Mouse (Mus musculus): ENCODE measurements around the gene C1qc. TPM values are rescaled to one million over a fixed set of nuclear protein-coding genes. Genes with fewer than 3 reads are reported as not detected.

The C1qc gene
- 22.3 and 25.6 TPM in 2 replicates for polyA plus RNA-seq (2014; fragmentation: Nextera tagmentation; extraction: Ambion mirVana)

DNA sequence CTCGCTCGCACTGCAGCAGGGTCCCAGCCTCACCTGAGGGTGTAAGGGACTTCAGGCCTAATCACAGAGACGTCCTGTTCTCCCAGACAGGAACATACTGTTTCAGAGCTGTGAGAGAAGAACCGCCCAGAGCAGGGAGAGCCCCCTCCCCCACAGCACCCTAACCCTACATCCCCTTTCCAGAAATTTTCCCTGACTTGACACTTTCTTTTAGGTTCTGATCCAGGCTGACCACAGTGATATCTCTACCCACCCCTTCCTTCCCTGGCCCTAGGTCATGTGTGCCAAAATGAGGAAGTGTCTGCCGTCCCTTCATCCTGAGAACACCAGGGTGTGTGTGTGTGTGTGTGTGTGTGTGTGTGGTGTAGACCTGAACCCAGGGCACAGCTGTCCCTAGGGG lies at the start of gene C1qc:
Gene C1qc (minus strand): TSS at position 255 of the 400 bp plus-strand sequence.
- H3K9me3 ChIP-seq (replicated peaks; ENCODE audit: control insufficient read depth, low read length), result no peaks in the 10 kb centered on the region
- no peaks in the 10 kb centered on the region for H3K36me3 ChIP-seq (ENCODE audit: control insufficient read depth, insufficient read depth, low read length)
- H3K4me1 ChIP-seq (ENCODE audit: control insufficient read depth, insufficient read depth, low read length), result no peaks in the 10 kb centered on the region
- no peak within 1 kb of the TSS for H3K27ac ChIP-seq (ENCODE audit: low read depth, low read length)
- DNase-seq (ENCODE audit: low spot score), result no peak
- H3K9ac ChIP-seq (ENCODE audit: low read length), result no peak within 1 kb of the TSS
- no peak within 1 kb of the TSS for H3K4me2 ChIP-seq (ENCODE audit: low read length)
- no peak for ATAC-seq
- 65% methylated on average over 5 of the region's 5 CpGs for WGBS
- H3K4me3 ChIP-seq (ENCODE audit: low read depth, low read length), result no peak within 1 kb of the TSS
- peaks cover 19% of the 10 kb centered on the region for H3K27me3 ChIP-seq (replicated peaks; ENCODE audit: control insufficient read depth, insufficient read depth, low read length)

- Histone ChIP-seq H3K9ac (ENCODE audit: low read length) (no peak overlapping the region), H3K36me3 (ENCODE audit: control insufficient read depth, insufficient read depth, low read length) (no peaks in the 10 kb centered on the region), H3K4me3 (ENCODE audit: low read depth, low read length) (no peak overlapping the region), H3K4me2 (ENCODE audit: low read length) (no peak overlapping the region), H3K27me3 (replicated peaks; ENCODE audit: control insufficient read depth, insufficient read depth, low read length) (no peaks in the 10 kb centered on the region), H3K9me3 (replicated peaks; ENCODE audit: control insufficient read depth, low read length) (no peaks in the 10 kb centered on the region), H3K4me1 (ENCODE audit: control insufficient read depth, insufficient read depth, low read length) (peaks cover 8% of the 10 kb centered on the region; the same call in 1 of the 2 replicates), H3K27ac (ENCODE audit: low read depth, low read length) (no peak overlapping the region)
- ATAC-seq (no peak), DNase-seq (ENCODE audit: low spot score) (no peak)
- 91% methylated on average over 5 of the region's 5 CpGs for WGBS
Observed at GRCm38 (mm10) chr4:136937935-136938334, 45.1 kb upstream of the C1qc start.

DNA sequence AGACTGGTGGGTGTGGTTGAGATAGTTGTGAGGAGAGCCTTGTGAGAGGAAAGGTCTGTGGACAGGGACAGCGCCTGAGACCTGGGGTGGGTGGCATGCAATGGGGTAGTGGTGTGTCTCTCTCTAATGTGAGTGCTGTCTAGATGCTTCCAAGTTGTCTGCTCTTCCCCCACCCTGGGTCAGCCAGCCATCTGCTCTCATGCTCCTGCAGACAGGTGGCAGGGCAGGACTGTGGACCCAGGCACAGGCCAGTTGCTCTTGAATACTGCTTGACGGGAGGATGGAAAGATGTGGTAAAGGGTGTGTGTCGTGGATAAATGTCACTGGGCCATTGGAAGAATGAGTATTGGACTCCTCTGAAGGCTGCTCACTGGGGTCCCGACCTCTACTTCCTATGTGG lies 44.5 kb upstream of the C1qc start:
- 83% methylated on average over 4 of the region's 4 CpGs for WGBS
- Histone ChIP-seq H3K9ac (ENCODE audit: low read length) (no peak overlapping the region), H3K4me2 (ENCODE audit: low read length) (no peak overlapping the region), H3K4me3 (ENCODE audit: low read depth, low read length) (no peak overlapping the region), H3K27me3 (replicated peaks; ENCODE audit: control insufficient read depth, insufficient read depth, low read length) (no peaks in the 10 kb centered on the region), H3K4me1 (ENCODE audit: control insufficient read depth, insufficient read depth, low read length) (peaks cover 4% of the 10 kb centered on the region; the same call in 1 of the 2 replicates), H3K36me3 (ENCODE audit: control insufficient read depth, insufficient read depth, low read length) (no peaks in the 10 kb centered on the region), H3K9me3 (replicated peaks; ENCODE audit: control insufficient read depth, low read length) (no peaks in the 10 kb centered on the region), H3K27ac (ENCODE audit: low read depth, low read length) (no peak overlapping the region)
- DNase-seq (ENCODE audit: low spot score) (no peak), ATAC-seq (no peak)

DNA sequence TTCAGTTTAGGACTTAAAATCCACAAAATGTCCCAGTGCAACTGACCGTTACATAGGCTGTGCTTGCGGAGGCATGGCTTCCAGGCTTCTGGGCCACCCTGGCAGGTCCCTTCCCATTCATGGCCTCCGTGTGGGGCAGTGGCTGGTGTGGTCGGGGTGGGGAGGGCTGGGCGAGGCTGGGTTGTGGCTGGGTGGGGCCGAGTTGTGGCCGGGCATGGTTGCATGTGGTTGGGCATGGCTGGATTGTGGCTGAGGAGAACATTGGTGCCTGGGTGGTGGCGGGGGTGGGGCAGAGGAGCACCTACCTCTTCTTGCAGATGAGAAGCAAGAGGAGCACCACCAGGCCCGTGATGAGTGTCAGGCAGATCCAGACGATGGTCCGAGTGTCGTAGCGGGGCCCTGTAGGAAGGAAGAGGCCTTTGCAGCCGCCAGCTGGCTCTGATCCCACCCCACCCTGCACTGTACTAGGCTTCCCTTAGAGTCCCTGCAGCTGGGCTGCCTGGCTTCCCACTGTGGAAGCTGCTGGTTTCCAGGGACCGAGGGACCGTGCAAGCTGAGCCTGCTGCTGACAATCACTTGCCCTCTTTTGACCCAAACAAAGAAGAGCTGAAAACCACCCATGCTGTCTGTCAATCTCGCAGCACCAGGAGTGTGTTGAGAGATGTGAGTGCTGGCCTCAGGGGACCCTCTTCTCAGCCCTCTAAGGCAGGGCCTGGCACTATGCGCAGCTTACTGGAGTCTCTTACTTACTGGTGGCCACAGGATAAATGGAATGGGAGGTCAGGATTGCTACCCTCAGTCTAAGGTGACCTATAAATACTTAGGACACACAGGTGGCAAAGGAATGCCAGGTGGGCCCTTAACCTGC lies 42.1 kb upstream of the C1qc start:
- no peaks in the 10 kb centered on the region for H3K27me3 ChIP-seq (replicated peaks; ENCODE audit: control insufficient read depth, insufficient read depth, low read length)
- H3K4me1 ChIP-seq (ENCODE audit: control insufficient read depth, insufficient read depth, low read length), result peaks cover 4% of the 10 kb centered on the region; the same call in 1 of the 2 replicates
- H3K4me3 ChIP-seq (ENCODE audit: low read depth, low read length), result no peak overlapping the region
- no peaks in the 10 kb centered on the region for H3K9me3 ChIP-seq (replicated peaks; ENCODE audit: control insufficient read depth, low read length)
- H3K27ac ChIP-seq (ENCODE audit: low read depth, low read length), result no peak overlapping the region
- no peak overlapping the region for H3K9ac ChIP-seq (ENCODE audit: low read length)
- no peaks in the 10 kb centered on the region for H3K36me3 ChIP-seq (ENCODE audit: control insufficient read depth, insufficient read depth, low read length)
- ATAC-seq, result 0 out of 2 replicates have a peak, but pooled peaks have one; percentile 46
- WGBS, result 51% methylated on average over 16 of the region's 18 CpGs
- H3K4me2 ChIP-seq (ENCODE audit: low read length), result no peak overlapping the region
- DNase-seq (ENCODE audit: low spot score), result no peak

DNA sequence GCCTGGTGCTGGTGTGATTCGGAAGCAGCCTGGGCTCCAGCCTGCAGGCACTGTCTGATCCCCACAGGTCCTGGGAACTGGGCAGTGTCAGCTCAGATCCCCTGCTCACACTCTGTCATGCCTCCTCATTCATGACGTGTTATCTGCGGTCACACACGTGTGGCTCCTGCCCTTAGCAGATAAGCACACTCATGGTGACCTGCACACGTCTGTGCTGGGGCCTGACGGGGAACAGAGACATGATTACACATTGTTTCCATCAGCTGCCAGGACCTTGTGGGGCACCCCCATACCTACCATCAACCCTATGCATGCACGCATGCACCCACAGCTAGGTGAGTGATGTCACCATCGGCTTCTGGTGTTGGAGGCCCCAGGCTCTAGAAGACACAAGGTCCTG lies 37.6 kb upstream of the C1qc start:
- no peak for DNase-seq (ENCODE audit: low spot score)
- Histone ChIP-seq H3K27ac (ENCODE audit: low read depth, low read length) (no peak overlapping the region), H3K27me3 (replicated peaks; ENCODE audit: control insufficient read depth, insufficient read depth, low read length) (peaks cover 10% of the 10 kb centered on the region; the same call in 1 of the 2 replicates), H3K4me3 (ENCODE audit: low read depth, low read length) (no peak overlapping the region), H3K4me2 (ENCODE audit: low read length) (no peak overlapping the region), H3K9ac (ENCODE audit: low read length) (no peak overlapping the region), H3K4me1 (ENCODE audit: control insufficient read depth, insufficient read depth, low read length) (peaks cover 7% of the 10 kb centered on the region; the same call in 1 of the 2 replicates), H3K36me3 (ENCODE audit: control insufficient read depth, insufficient read depth, low read length) (no peaks in the 10 kb centered on the region), H3K9me3 (replicated peaks; ENCODE audit: control insufficient read depth, low read length) (no peaks in the 10 kb centered on the region)
- WGBS, result 91% methylated on average over 8 of the region's 8 CpGs
- ATAC-seq, result no peak

DNA sequence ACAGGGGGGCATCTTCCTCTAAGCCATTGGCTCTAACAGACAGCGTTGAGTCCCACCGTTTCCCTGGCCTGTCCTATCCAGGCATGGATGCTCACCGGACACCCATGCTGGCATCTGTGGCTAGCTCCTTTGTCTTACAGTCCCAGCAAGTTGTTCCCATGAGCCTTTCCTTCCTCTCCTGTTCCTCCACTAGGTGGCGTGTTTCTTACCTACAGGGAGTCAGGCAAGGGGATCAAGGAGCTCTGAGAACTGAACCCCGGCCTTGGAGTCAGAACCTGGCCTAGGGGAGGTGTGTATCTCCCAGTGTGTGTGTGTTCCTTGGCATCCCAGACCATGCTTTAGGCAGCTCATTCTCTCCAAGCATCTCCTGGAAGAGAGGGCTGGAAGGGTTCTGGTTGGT lies 36.1 kb upstream of the C1qc start:
- DNase-seq (ENCODE audit: low spot score), result peak; percentile 71
- H3K27ac ChIP-seq (ENCODE audit: low read depth, low read length), result no peak overlapping the region
- H3K9ac ChIP-seq (ENCODE audit: low read length), result no peak overlapping the region
- no peaks in the 10 kb centered on the region for H3K36me3 ChIP-seq (ENCODE audit: control insufficient read depth, insufficient read depth, low read length)
- H3K4me3 ChIP-seq (ENCODE audit: low read depth, low read length), result no peak overlapping the region
- H3K9me3 ChIP-seq (replicated peaks; ENCODE audit: control insufficient read depth, low read length), result no peaks in the 10 kb centered on the region
- no peak for ATAC-seq
- peaks cover 10% of the 10 kb centered on the region; the same call in 1 of the 2 replicates for H3K27me3 ChIP-seq (replicated peaks; ENCODE audit: control insufficient read depth, insufficient read depth, low read length)
- 7% methylated on average over 5 of the region's 5 CpGs for WGBS
- H3K4me1 ChIP-seq (ENCODE audit: control insufficient read depth, insufficient read depth, low read length), result 0 out of 2 replicates have a peak, but pooled peaks cover 2% of the 10 kb centered on the region
- no peak overlapping the region for H3K4me2 ChIP-seq (ENCODE audit: low read length)

- Histone ChIP-seq H3K9ac (ENCODE audit: low read length) (no peak overlapping the region), H3K27me3 (replicated peaks; ENCODE audit: control insufficient read depth, insufficient read depth, low read length) (peaks cover 10% of the 10 kb centered on the region; the same call in 1 of the 2 replicates), H3K36me3 (ENCODE audit: control insufficient read depth, insufficient read depth, low read length) (no peaks in the 10 kb centered on the region), H3K9me3 (replicated peaks; ENCODE audit: control insufficient read depth, low read length) (no peaks in the 10 kb centered on the region), H3K4me1 (ENCODE audit: control insufficient read depth, insufficient read depth, low read length) (0 out of 2 replicates have a peak, but pooled peaks cover 2% of the 10 kb centered on the region), H3K4me3 (ENCODE audit: low read depth, low read length) (no peak overlapping the region), H3K27ac (ENCODE audit: low read depth, low read length) (no peak overlapping the region), H3K4me2 (ENCODE audit: low read length) (no peak overlapping the region)
- DNase-seq (ENCODE audit: low spot score) (peak; percentile 36), ATAC-seq (no peak)
- 2% methylated on average over 15 of the region's 15 CpGs for WGBS
Observed at GRCm38 (mm10) chr4:136925804-136926203, 32.9 kb upstream of the C1qc start.

GRCm38 (mm10) chr4:136924529-136924928 lies 31.7 kb upstream of the C1qc start:
- Histone ChIP-seq H3K27ac (ENCODE audit: low read depth, low read length) (no peak overlapping the region), H3K9me3 (replicated peaks; ENCODE audit: control insufficient read depth, low read length) (no peaks in the 10 kb centered on the region), H3K36me3 (ENCODE audit: control insufficient read depth, insufficient read depth, low read length) (no peaks in the 10 kb centered on the region), H3K4me3 (ENCODE audit: low read depth, low read length) (no peak overlapping the region), H3K4me1 (ENCODE audit: control insufficient read depth, insufficient read depth, low read length) (0 out of 2 replicates have a peak, but pooled peaks cover 2% of the 10 kb centered on the region), H3K9ac (ENCODE audit: low read length) (no peak overlapping the region), H3K4me2 (ENCODE audit: low read length) (no peak overlapping the region), H3K27me3 (replicated peaks; ENCODE audit: control insufficient read depth, insufficient read depth, low read length) (peaks cover 10% of the 10 kb centered on the region; the same call in 1 of the 2 replicates)
- 5% methylated on average over 6 of the region's 6 CpGs for WGBS
- ATAC-seq (no peak), DNase-seq (ENCODE audit: low spot score) (no peak)

GRCm38 (mm10) chr4:136919526-136919925 lies 26.7 kb upstream of the C1qc start:
- no peaks in the 10 kb centered on the region for H3K9me3 ChIP-seq (replicated peaks; ENCODE audit: control insufficient read depth, low read length)
- H3K9ac ChIP-seq (ENCODE audit: low read length), result no peak overlapping the region
- no peaks in the 10 kb centered on the region for H3K36me3 ChIP-seq (ENCODE audit: control insufficient read depth, insufficient read depth, low read length)
- H3K4me3 ChIP-seq (ENCODE audit: low read depth, low read length), result no peak overlapping the region
- ATAC-seq (no peak), DNase-seq (ENCODE audit: low spot score) (no peak)
- no peak overlapping the region for H3K4me2 ChIP-seq (ENCODE audit: low read length)
- no peaks in the 10 kb centered on the region for H3K27me3 ChIP-seq (replicated peaks; ENCODE audit: control insufficient read depth, insufficient read depth, low read length)
- WGBS, result 70% methylated on average over 3 of the region's 3 CpGs
- peaks cover 15% of the 10 kb centered on the region for H3K4me1 ChIP-seq (ENCODE audit: control insufficient read depth, insufficient read depth, low read length)
- H3K27ac ChIP-seq (ENCODE audit: low read depth, low read length), result no peak overlapping the region
